Mouse (Mus musculus) liver, embryonic 16.5 days (tissue): ENCODE measurements around the gene Fam71e2. TPM values are rescaled to one million over a fixed set of nuclear protein-coding genes. Genes with fewer than 3 reads are reported as not detected.
"Not testable (repeated sequence)": the region's sequence is repeated elsewhere in the genome, so short reads cannot be mapped to it uniquely, and the experiment has no call there.

Experiments
- ATAC-seq: fragments of 200-750 bp; cut with Nextera tagmentation; 2 replicates; pipeline ENCODE4 v1.8.0; 2017; ENCODE audit warnings: low read depth, mild to moderate bottlenecking, moderate number of reproducible peaks, moderate library complexity
- H3K27ac ChIP-seq: fragments of 300-500 bp; sonication (generic); 2 replicates; pipeline ENCODE4 v1.5.1; 2014; ENCODE audit warnings: mild to moderate bottlenecking, low read length
- H3K27me3 ChIP-seq: fragments of 300-500 bp; sonication (generic); 2 replicates; pipeline ENCODE4 v1.6.1; 2014; ENCODE audit warnings: low read depth, low read length, mixed read lengths; ENCODE audit not compliant: control insufficient read depth, insufficient read depth
- H3K36me3 ChIP-seq: fragments of 300-500 bp; sonication (generic); 2 replicates; pipeline ENCODE4 v1.6.1; 2014; ENCODE audit warnings: mild to moderate bottlenecking; ENCODE audit not compliant: control insufficient read depth, insufficient read depth
- H3K4me1 ChIP-seq: fragments of 300-500 bp; sonication (generic); 2 replicates; pipeline ENCODE4 v1.6.1; 2014; ENCODE audit warnings: low read depth, low read length, mixed read lengths; ENCODE audit not compliant: control insufficient read depth
- H3K4me2 ChIP-seq: fragments of 300-500 bp; sonication (generic); 2 replicates; pipeline ENCODE4 v1.6.1; 2014; ENCODE audit warnings: low read depth, low read length, mixed read lengths
- H3K4me3 ChIP-seq: fragments of 300-500 bp; sonication (generic); 2 replicates; pipeline ENCODE4 v1.5.1; 2014; ENCODE audit warnings: low read depth, mild to moderate bottlenecking, low read length
- H3K9ac ChIP-seq: fragments of 300-500 bp; sonication (generic); 2 replicates; pipeline ENCODE4 v1.6.1; 2014; ENCODE audit warnings: low read depth, low read length
- H3K9me3 ChIP-seq: fragments of 300-500 bp; sonication (generic); replicated peaks from 2 replicates; pipeline ENCODE4 v1.6.1; 2016; ENCODE audit warnings: low read length; ENCODE audit not compliant: control insufficient read depth
- WGBS: fragments of 180-500 bp; shearing (Covaris S2); extraction: QIAGEN DNeasy Blood & Tissue Kit; methylation state at CpG from one replicate; pipeline ENCODE4 v1.1.7; 2014; ENCODE audit not compliant: insufficient replicate concordance; 5-methylcytosine and 5-hydroxymethylcytosine counted together
- polyA plus RNA-seq: library from polyadenylated mRNA; unstranded; fragments of >200 nt; fragmentation: Nextera tagmentation; extraction: Ambion mirVana; gene quantifications from 2 replicates; pipeline ENCODE4 v1.2.1, GENCODE M21; 2015

The Fam71e2 gene
- polyA plus RNA-seq, 1 experiment from 2014 or later, result not detected

GRCm38 (mm10) chr7:4795767-4796433 lies 24.8 kb upstream of the Fam71e2 start:
- Histone ChIP-seq H3K9me3 (no peaks in the 10 kb centered on the region), H3K4me2 (no peak overlapping the region), H3K27me3 (no peaks in the 10 kb centered on the region), H3K9ac (no peak overlapping the region), H3K36me3 (peaks cover 29% of the 10 kb centered on the region), H3K4me1 (peaks cover 22% of the 10 kb centered on the region), H3K27ac (no peak overlapping the region), H3K4me3 (no peak overlapping the region)
- ATAC-seq, result no peak
- WGBS, result 76% methylated on average over 7 of the region's 7 CpGs

- Histone ChIP-seq H3K27me3 (no peaks in the 10 kb centered on the region), H3K27ac (peak overlapping the region; percentile 89), H3K36me3 (peaks cover 29% of the 10 kb centered on the region), H3K4me2 (peak overlapping the region; percentile 84), H3K9me3 (no peaks in the 10 kb centered on the region), H3K4me1 (peaks cover 25% of the 10 kb centered on the region), H3K4me3 (peak overlapping the region; percentile 81), H3K9ac (peak overlapping the region; percentile 29)
- 42% methylated on average over 3 of the region's 3 CpGs for WGBS
- no peak for ATAC-seq
Measured at GRCm38 (mm10) chr7:4794631-4795168, 23.6 kb upstream of the Fam71e2 start.

- no peak for ATAC-seq
- Histone ChIP-seq H3K4me3 (peak overlapping the region; percentile 81), H3K36me3 (peaks cover 29% of the 10 kb centered on the region)
Measured at GRCm38 (mm10) chr7:4793674-4794073, 22.6 kb upstream of the Fam71e2 start.

GRCm38 (mm10) chr7:4793248-4793647 lies 22.1 kb upstream of the Fam71e2 start:
- peak; percentile 1 for ATAC-seq
- H3K36me3 ChIP-seq, result peaks cover 29% of the 10 kb centered on the region

More at GRCm38 (mm10) chr7:4793674-4794073, 22.6 kb upstream of the Fam71e2 start:
- WGBS, result 27% methylated on average over 4 of the region's 4 CpGs
- peak overlapping the region; percentile 84 for H3K4me2 ChIP-seq
- H3K4me1 ChIP-seq, result peaks cover 28% of the 10 kb centered on the region
- H3K9me3 ChIP-seq, result no peaks in the 10 kb centered on the region
- peak overlapping the region; percentile 81 for H3K9ac ChIP-seq
- no peaks in the 10 kb centered on the region for H3K27me3 ChIP-seq
- H3K27ac ChIP-seq, result peak overlapping the region; percentile 89

GRCm38 (mm10) chr7:4792278-4793212 lies 21.4 kb upstream of the Fam71e2 start, which contains the start of gene Rpl28:
TSS of gene Rpl28 (plus strand) at chr7:4792874.
- peak within 1 kb of the TSS; percentile 89 for H3K27ac ChIP-seq
- peak within 1 kb of the TSS; percentile 81 for H3K4me3 ChIP-seq
- peak within 1 kb of the TSS; percentile 81 for H3K9ac ChIP-seq
- peaks cover 36% of the 10 kb centered on the region for H3K4me1 ChIP-seq
- H3K27me3 ChIP-seq, result no peaks in the 10 kb centered on the region
- peak within 1 kb of the TSS; percentile 84 for H3K4me2 ChIP-seq
- WGBS, result under 1% methylated on average over 54 of the region's 54 CpGs
- no peaks in the 10 kb centered on the region for H3K9me3 ChIP-seq
- ATAC-seq, result peak; percentile 90
- peaks cover 29% of the 10 kb centered on the region for H3K36me3 ChIP-seq

More at GRCm38 (mm10) chr7:4793248-4793647, 22.1 kb upstream of the Fam71e2 start:
- H3K9ac ChIP-seq, result peak overlapping the region; percentile 81
- WGBS, result 0% methylated on average over 31 of the region's 31 CpGs
- peaks cover 33% of the 10 kb centered on the region for H3K4me1 ChIP-seq
- peak overlapping the region; percentile 84 for H3K4me2 ChIP-seq
- H3K27me3 ChIP-seq, H3K9me3 ChIP-seq: not testable (repeated sequence)
- H3K4me3 ChIP-seq, result peak overlapping the region; percentile 81
- peak overlapping the region; percentile 89 for H3K27ac ChIP-seq

- Histone ChIP-seq H3K4me1 (peaks cover 35% of the 10 kb centered on the region), H3K9me3 (no peaks in the 10 kb centered on the region), H3K27ac (peak within 1 kb of the TSS; percentile 79), H3K4me2 (peak within 1 kb of the TSS; percentile 99), H3K27me3 (no peaks in the 10 kb centered on the region), H3K36me3 (peaks cover 2% of the 10 kb centered on the region), H3K9ac (peak within 1 kb of the TSS; percentile 81), H3K4me3 (peak within 1 kb of the TSS; percentile 78)
- ATAC-seq, result peak; percentile 42
- 6% methylated on average over 40 of the region's 40 CpGs for WGBS
Measured at GRCm38 (mm10) chr7:4789436-4789935, 18.4 kb upstream of the Fam71e2 start, which contains the start of gene Tmem238. TSS of gene Tmem238 (minus strand) at chr7:4789656.

GRCm38 (mm10) chr7:4788499-4789435 lies 17.7 kb upstream of the Fam71e2 start:
- H3K4me3 ChIP-seq, result peak overlapping the region; percentile 78
- no peaks in the 10 kb centered on the region; the same call in 1 of the 2 replicates for H3K36me3 ChIP-seq
- H3K9ac ChIP-seq, result peak overlapping the region; percentile 81
- no peaks in the 10 kb centered on the region for H3K9me3 ChIP-seq
- peak overlapping the region; percentile 99 for H3K4me2 ChIP-seq
- peaks cover 34% of the 10 kb centered on the region for H3K4me1 ChIP-seq
- peak; percentile 28 for ATAC-seq
- H3K27me3 ChIP-seq, result no peaks in the 10 kb centered on the region
- H3K27ac ChIP-seq, result peak overlapping the region; percentile 79
- WGBS, result 1% methylated on average over 64 of the region's 64 CpGs
